Mouse (Mus musculus) heart, embryonic 16.5 days (tissue): ENCODE data around the gene Kcnj11. TPM values are rescaled to one million over a fixed set of nuclear protein-coding genes. Genes with fewer than 3 reads are reported as not detected.

Experiments used
- ATAC-seq: fragments of 200-750 bp; cut with Nextera tagmentation; replicated peaks from 2 replicates; pipeline ENCODE4 v1.8.0; 2017; ENCODE audit warnings: moderate number of reproducible peaks; ENCODE audit not compliant: insufficient read depth, low FRiP score; ENCODE audit errors: extremely low read depth
- H3K27ac ChIP-seq: fragments of 300-500 bp; sonication (generic); 2 replicates; pipeline ENCODE4 v1.5.1; 2014; ENCODE audit warnings: mild to moderate bottlenecking, low read length, control low read depth, moderate library complexity
- H3K27me3 ChIP-seq: fragments of 300-500 bp; sonication (generic); 2 replicates; pipeline ENCODE4 v1.6.1; 2014; ENCODE audit warnings: low read length, mixed read lengths; ENCODE audit not compliant: control insufficient read depth, insufficient read depth
- H3K36me3 ChIP-seq: fragments of 300-500 bp; sonication (generic); 2 replicates; pipeline ENCODE4 v1.6.1; 2014; ENCODE audit not compliant: control insufficient read depth, insufficient read depth
- H3K4me1 ChIP-seq: fragments of 300-500 bp; sonication (generic); 2 replicates; pipeline ENCODE4 v1.6.1; 2014; ENCODE audit warnings: low read length, mixed read lengths; ENCODE audit not compliant: control insufficient read depth, insufficient read depth
- H3K4me2 ChIP-seq: fragments of 300-500 bp; sonication (generic); 2 replicates; pipeline ENCODE4 v1.6.1; 2014; ENCODE audit warnings: low read depth, mild to moderate bottlenecking, control low read depth, low read length
- H3K4me3 ChIP-seq: fragments of 300-500 bp; sonication (generic); 2 replicates; pipeline ENCODE4 v1.5.1; 2014; ENCODE audit warnings: mild to moderate bottlenecking, control low read depth, low read length
- H3K9ac ChIP-seq: fragments of 300-500 bp; sonication (generic); 2 replicates; pipeline ENCODE4 v1.6.1; 2014; ENCODE audit warnings: low read length, control low read depth
- H3K9me3 ChIP-seq: fragments of 300-500 bp; sonication (generic); replicated peaks from 2 replicates; pipeline ENCODE4 v1.6.1; 2016; ENCODE audit warnings: low read length; ENCODE audit not compliant: control insufficient read depth
- WGBS: fragments of 180-500 bp; shearing (Covaris S2); extraction: QIAGEN DNeasy Blood & Tissue Kit; methylation state at CpG from one replicate; pipeline ENCODE4 v1.1.7; 2014; 5-methylcytosine and 5-hydroxymethylcytosine counted together
- polyA plus RNA-seq: library from polyadenylated mRNA; unstranded; fragments of >200 nt; fragmentation: Nextera tagmentation; extraction: Ambion mirVana; gene quantifications from 2 replicates; pipeline ENCODE4 v1.2.1, GENCODE M21; 2015

Gene Kcnj11
- polyA plus RNA-seq, 1 experiment from 2014 or later, result 10.4 TPM

DNA sequence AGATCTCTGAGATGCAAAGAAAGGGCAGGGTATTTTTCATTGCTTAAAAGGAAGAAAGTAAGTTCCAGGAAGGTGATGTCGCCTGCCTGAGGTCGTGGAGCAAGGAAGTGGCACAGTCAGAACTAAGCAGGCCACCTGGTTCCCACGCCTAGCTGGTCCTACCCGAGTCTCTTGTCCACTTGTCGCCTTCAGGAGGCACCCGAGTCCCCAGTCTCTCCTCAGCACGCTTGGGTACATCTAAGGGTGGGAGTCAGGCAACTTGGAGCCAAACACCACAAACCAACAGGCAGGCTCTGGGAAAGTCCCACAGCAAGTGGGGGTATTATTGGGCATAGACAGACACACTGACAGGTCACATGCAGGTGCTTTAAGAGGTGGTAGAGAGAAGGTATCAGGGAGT lies 30.2 kb upstream of the Kcnj11 start:
- no peak overlapping the region for H3K9ac ChIP-seq
- no peaks in the 10 kb centered on the region for H3K36me3 ChIP-seq
- H3K4me1 ChIP-seq, result peaks cover 8% of the 10 kb centered on the region
- no peak overlapping the region for H3K4me3 ChIP-seq
- 55% methylated on average over 7 of the region's 7 CpGs for WGBS
- no peaks in the 10 kb centered on the region for H3K9me3 ChIP-seq
- no peak overlapping the region for H3K27ac ChIP-seq
- no peaks in the 10 kb centered on the region for H3K27me3 ChIP-seq
- H3K4me2 ChIP-seq, result no peak overlapping the region
- ATAC-seq, result no peak

DNA sequence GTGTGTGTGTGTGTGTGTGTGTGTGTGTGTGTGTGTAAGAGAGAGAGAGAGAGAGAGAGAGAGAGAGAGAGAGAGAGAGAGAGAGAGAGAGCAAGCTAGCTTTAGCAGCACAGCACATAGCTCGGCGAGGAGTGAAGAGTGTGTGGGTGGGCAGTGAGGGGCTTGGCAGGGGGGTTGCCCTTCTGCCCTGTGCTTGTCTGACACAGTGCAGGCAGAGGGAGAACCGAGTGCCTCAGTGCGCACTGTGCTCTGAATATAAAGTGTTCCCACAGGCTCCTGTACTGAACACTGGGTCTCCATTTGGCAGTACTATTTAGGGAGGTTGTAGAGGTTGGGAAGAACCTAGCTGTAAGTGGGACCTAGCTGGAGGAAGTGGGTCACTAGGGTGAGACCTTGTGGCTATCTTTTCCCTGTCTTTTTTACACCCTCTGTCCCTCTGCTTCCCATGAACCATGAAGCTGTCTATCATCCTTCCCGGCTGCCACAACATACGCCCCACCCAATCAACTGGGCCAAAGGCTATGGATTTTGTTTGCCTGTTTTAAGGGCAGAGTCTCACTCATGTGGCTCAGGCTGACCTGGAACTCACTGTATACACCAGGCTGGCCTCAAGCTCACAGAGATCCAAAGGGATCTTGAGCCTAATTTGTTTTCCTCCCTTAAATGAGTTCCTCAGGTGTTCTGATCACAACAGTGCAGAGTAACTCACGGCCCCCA lies 29.1 kb upstream of the Kcnj11 start:
- H3K27ac ChIP-seq, result no peak overlapping the region
- H3K4me1 ChIP-seq, result peaks cover 17% of the 10 kb centered on the region
- H3K27me3 ChIP-seq, result no peaks in the 10 kb centered on the region
- ATAC-seq, result no peak
- 51% methylated on average over 7 of the region's 7 CpGs for WGBS
- H3K4me3 ChIP-seq, result no peak overlapping the region
- no peaks in the 10 kb centered on the region for H3K9me3 ChIP-seq
- no peak overlapping the region for H3K4me2 ChIP-seq
- no peak overlapping the region for H3K9ac ChIP-seq
- no peaks in the 10 kb centered on the region for H3K36me3 ChIP-seq

DNA sequence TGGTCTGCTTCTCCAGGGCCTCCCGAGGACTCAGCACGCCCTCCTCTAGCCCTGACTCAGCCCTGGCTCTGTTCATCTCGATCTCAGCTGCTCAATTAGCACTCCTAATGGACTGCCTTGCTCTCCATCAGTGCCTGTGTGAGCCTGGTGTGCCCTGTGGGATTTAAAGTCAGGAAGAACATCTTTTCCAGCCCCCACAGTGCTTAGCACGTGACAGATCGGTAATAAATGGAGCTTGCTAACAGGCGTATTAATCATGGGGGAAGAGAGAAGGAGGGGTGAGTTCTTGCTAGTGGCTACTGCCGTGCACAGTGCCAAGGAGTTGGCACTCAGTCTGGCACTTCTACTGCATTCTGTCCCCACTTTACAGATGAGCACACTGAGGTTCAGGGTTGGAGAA lies 27.6 kb upstream of the Kcnj11 start:
- no peaks in the 10 kb centered on the region for H3K27me3 ChIP-seq
- H3K9ac ChIP-seq, result no peak overlapping the region
- no peaks in the 10 kb centered on the region for H3K36me3 ChIP-seq
- H3K4me2 ChIP-seq, result no peak overlapping the region
- ATAC-seq, result no peak
- H3K9me3 ChIP-seq, result no peaks in the 10 kb centered on the region
- peaks cover 14% of the 10 kb centered on the region for H3K4me1 ChIP-seq
- H3K27ac ChIP-seq, result no peak overlapping the region
- 67% methylated on average over 7 of the region's 7 CpGs for WGBS
- no peak overlapping the region for H3K4me3 ChIP-seq

DNA sequence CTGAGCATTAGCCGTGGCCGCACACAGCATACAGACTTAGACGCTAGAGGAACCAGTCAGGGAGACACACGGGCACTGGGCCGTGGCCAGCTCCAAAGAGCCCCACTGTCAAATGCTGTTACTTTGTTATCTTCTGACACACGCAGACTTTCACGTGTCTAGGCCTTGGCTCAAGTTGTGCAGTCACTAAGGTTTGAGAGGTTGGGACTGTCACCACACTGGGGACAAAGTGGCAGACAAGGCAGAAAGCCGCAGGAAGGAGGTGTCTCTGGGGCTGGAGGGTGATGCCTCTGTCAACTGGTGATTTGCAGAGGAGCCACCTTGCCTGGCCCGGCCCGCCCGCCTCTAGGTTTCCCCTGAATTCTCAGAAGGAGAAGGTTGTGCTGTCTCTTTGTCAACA lies 24.8 kb upstream of the Kcnj11 start:
- peaks cover 14% of the 10 kb centered on the region for H3K4me1 ChIP-seq
- H3K9ac ChIP-seq, result no peak overlapping the region
- peaks cover 6% of the 10 kb centered on the region; the same call in 1 of the 2 replicates for H3K36me3 ChIP-seq
- H3K27ac ChIP-seq, result peak overlapping the region; percentile 47; the same call in 1 of the 2 replicates
- H3K4me2 ChIP-seq, result no peak overlapping the region
- 43% methylated on average over 11 of the region's 11 CpGs for WGBS
- H3K9me3 ChIP-seq, result peaks cover 6% of the 10 kb centered on the region; the same call in 1 of the 2 replicates
- H3K27me3 ChIP-seq, result no peaks in the 10 kb centered on the region
- peak; percentile 87 for ATAC-seq
- no peak overlapping the region for H3K4me3 ChIP-seq

DNA sequence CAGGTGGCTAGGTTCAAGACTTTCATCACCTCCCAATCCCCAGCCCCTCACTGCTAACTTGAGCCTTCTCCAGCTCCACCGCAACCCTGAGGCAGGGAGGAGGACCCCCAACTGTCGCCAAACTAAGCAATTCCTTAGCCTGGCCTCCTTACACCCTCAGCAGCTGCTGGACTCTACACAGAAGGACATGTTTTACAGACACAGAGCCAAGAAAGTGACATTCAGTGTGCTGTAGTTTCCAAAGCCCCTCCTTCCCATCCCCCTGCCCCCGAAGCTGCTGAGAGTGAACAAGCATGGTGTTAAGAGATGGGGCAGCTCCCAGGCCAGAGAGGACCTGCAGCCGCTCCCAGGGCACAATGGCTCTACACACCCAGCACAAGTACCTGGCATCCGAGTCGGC lies 23.9 kb upstream of the Kcnj11 start:
- Histone ChIP-seq H3K4me2 (no peak overlapping the region), H3K9ac (no peak overlapping the region), H3K36me3 (peaks cover 6% of the 10 kb centered on the region; the same call in 1 of the 2 replicates), H3K4me1 (peaks cover 14% of the 10 kb centered on the region), H3K27me3 (no peaks in the 10 kb centered on the region), H3K9me3 (peaks cover 6% of the 10 kb centered on the region; the same call in 1 of the 2 replicates), H3K4me3 (no peak overlapping the region), H3K27ac (no peak overlapping the region)
- no peak for ATAC-seq
- 70% methylated on average over 6 of the region's 6 CpGs for WGBS

DNA sequence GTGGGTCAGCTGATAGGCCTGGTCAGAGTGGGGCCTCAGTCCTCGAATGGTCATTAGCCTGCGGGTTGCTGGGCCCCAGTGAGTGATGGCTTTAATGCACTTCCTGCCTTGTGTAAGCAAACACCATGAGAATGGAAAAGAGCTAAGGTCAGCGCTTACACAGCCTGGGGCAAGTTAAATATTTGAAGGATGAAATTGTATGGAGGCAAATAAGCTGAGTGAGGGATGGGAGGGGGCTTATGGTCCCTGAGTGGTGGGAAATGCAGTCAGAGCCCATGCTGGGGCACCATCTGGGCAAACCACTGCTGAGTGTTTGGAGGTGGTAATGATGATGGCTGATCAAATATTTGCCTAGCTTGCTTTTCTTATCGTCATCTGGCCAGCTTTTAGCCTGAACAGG lies 22.4 kb upstream of the Kcnj11 start:
- Histone ChIP-seq H3K4me2 (no peak overlapping the region), H3K9me3 (peaks cover 6% of the 10 kb centered on the region; the same call in 1 of the 2 replicates), H3K27me3 (no peaks in the 10 kb centered on the region), H3K27ac (no peak overlapping the region), H3K9ac (no peak overlapping the region), H3K4me3 (no peak overlapping the region), H3K36me3 (peaks cover 6% of the 10 kb centered on the region; the same call in 1 of the 2 replicates), H3K4me1 (peaks cover 14% of the 10 kb centered on the region)
- 59% methylated on average over 4 of the region's 4 CpGs for WGBS
- no peak for ATAC-seq

DNA sequence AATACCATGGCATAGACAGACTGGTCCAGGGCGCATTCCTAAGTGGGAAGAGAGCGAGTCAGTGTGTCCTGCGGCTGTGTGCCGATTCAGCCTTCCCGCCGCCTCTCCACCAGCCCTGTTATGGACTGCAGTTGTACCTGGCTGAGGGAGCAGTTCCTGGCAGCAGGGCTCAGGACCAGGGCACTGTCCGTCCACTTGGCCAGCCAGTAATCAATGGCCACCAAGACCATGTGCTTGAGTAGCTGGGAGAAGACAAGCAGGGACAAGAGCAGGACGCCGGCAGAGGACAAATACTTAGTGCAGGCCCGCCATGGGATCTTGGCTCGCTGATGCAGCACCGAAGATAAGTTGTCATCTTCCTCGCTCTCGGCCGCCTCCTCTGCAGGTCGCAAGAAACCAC lies 16.5 kb upstream of the Kcnj11 start:
- Histone ChIP-seq H3K4me2 (no peak overlapping the region), H3K4me3 (no peak overlapping the region), H3K27me3 (no peaks in the 10 kb centered on the region; the same call in 1 of the 2 replicates), H3K9me3 (0 out of 2 replicates have a peak, but pooled peaks cover 3% of the 10 kb centered on the region), H3K36me3 (no peaks in the 10 kb centered on the region), H3K27ac (peak overlapping the region; percentile 78), H3K4me1 (peaks cover 37% of the 10 kb centered on the region), H3K9ac (no peak overlapping the region)
- ATAC-seq, result no peak
- WGBS, result 77% methylated on average over 16 of the region's 16 CpGs

DNA sequence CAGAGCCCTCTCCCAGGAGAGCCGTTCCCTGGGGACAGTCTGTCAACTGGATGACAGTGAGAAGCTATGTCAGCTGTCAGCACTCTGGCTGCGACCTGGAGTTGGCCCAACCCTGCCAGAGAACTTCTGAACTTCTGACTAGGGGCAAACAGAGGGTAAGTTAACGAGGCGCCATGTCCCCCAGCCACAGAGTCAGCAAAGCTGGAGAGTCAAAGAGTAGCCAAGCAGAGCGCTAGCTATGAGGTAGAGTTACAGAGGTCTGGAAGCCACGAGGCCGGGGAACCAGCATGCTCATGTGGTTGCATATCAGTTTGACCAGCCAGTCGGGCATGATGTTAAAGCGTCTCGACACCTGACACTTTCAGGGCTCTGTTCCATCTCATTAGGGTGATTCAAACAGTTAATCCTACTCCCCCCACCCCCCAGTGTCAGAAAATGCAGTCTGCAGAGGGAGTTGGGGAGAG lies 15.6 kb upstream of the Kcnj11 start:
- no peaks in the 10 kb centered on the region; the same call in 1 of the 2 replicates for H3K27me3 ChIP-seq
- H3K36me3 ChIP-seq, result no peaks in the 10 kb centered on the region
- peak overlapping the region; percentile 78 for H3K27ac ChIP-seq
- peaks cover 45% of the 10 kb centered on the region for H3K4me1 ChIP-seq
- H3K9me3 ChIP-seq, result 0 out of 2 replicates have a peak, but pooled peaks cover 2% of the 10 kb centered on the region
- 16% methylated on average over 10 of the region's 10 CpGs for WGBS
- H3K4me2 ChIP-seq, result no peak overlapping the region
- no peak overlapping the region for H3K4me3 ChIP-seq
- peak; percentile 62 for ATAC-seq
- no peak overlapping the region for H3K9ac ChIP-seq

DNA sequence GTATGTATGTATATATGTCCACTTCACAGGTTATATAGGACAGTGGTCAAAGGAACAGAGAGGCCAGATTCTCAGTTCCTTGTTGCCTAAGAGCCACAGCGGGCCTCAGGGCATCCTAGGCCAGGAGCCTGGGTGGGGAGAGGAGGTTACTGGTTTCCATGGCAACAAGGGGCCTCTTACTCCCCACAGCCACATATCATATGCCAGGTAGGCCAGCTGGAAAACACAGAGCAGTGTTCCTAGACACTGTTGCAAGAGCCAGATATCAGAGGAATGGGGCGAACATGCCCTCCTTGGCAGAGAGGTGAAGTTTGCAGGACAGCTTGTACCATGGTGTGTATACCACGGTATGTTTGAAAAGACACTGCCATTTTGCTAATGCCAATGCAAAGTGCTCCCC lies 12.9 kb upstream of the Kcnj11 start:
- Histone ChIP-seq H3K4me2 (no peak overlapping the region), H3K27ac (no peak overlapping the region), H3K36me3 (no peaks in the 10 kb centered on the region), H3K9ac (no peak overlapping the region), H3K9me3 (0 out of 2 replicates have a peak, but pooled peaks cover 2% of the 10 kb centered on the region), H3K4me3 (no peak overlapping the region), H3K27me3 (no peaks in the 10 kb centered on the region; the same call in 1 of the 2 replicates), H3K4me1 (peaks cover 48% of the 10 kb centered on the region)
- WGBS, result 51% methylated on average over 3 of the region's 3 CpGs
- no peak for ATAC-seq
